Mouse (Mus musculus) forebrain, embryonic 16.5 days (tissue): Measurements from ENCODE around the gene Nelfa. TPM values are rescaled to one million over a fixed set of nuclear protein-coding genes. Genes with fewer than 3 reads are reported as not detected.

Source experiments
- ATAC-seq: fragments of 200-750 bp; cut with Nextera tagmentation; 2 replicates; pipeline ENCODE4 v1.8.0; 2017; ENCODE audit warnings: mild to moderate bottlenecking, moderate library complexity
- H3K27ac ChIP-seq: fragments of 300-500 bp; sonication (generic); 2 replicates; pipeline ENCODE4 v1.5.1; 2014; ENCODE audit warnings: low read length, control low read depth
- H3K27me3 ChIP-seq: fragments of 300-500 bp; sonication (generic); replicated peaks from 2 replicates; pipeline ENCODE4 v1.6.1; 2014; ENCODE audit warnings: low read length; ENCODE audit not compliant: control insufficient read depth, insufficient read depth
- H3K36me3 ChIP-seq: fragments of 300-500 bp; sonication (generic); 2 replicates; pipeline ENCODE4 v1.6.1; 2014; ENCODE audit not compliant: control insufficient read depth, insufficient read depth
- H3K4me1 ChIP-seq: fragments of 300-500 bp; sonication (generic); replicated peaks from 2 replicates; pipeline ENCODE4 v1.6.1; 2014; ENCODE audit warnings: low read length; ENCODE audit not compliant: control insufficient read depth, insufficient read depth
- H3K4me2 ChIP-seq: fragments of 300-500 bp; sonication (generic); 2 replicates; pipeline ENCODE4 v1.6.1; 2014; ENCODE audit warnings: mild to moderate bottlenecking, low read length, control low read depth
- H3K4me3 ChIP-seq: fragments of 300-500 bp; sonication (generic); replicated peaks from 2 replicates; pipeline ENCODE4 v1.5.1; 2014; ENCODE audit warnings: mild to moderate bottlenecking, low read length, control low read depth
- H3K9ac ChIP-seq: fragments of 300-500 bp; sonication (generic); replicated peaks from 2 replicates; pipeline ENCODE4 v1.6.1; 2014; ENCODE audit warnings: low read depth, low read length, control low read depth
- H3K9me3 ChIP-seq: fragments of 300-500 bp; sonication (generic); 2 replicates; pipeline ENCODE4 v1.6.1; 2016; ENCODE audit warnings: low read length; ENCODE audit not compliant: control insufficient read depth
- WGBS: fragments of 180-500 bp; shearing (Covaris S2); extraction: QIAGEN DNeasy Blood & Tissue Kit; methylation state at CpG from one replicate; pipeline ENCODE4 v1.1.7; 2014; 5-methylcytosine and 5-hydroxymethylcytosine counted together
- polyA plus RNA-seq: library from polyadenylated mRNA; unstranded; fragments of >200 nt; fragmentation: Nextera tagmentation; extraction: Ambion mirVana; gene quantifications from 2 replicates; pipeline ENCODE4 v1.2.1, GENCODE M21; 2015

The Nelfa gene
- polyA plus RNA-seq, 1 experiment from 2014 or later, result 45.3 TPM

DNA sequence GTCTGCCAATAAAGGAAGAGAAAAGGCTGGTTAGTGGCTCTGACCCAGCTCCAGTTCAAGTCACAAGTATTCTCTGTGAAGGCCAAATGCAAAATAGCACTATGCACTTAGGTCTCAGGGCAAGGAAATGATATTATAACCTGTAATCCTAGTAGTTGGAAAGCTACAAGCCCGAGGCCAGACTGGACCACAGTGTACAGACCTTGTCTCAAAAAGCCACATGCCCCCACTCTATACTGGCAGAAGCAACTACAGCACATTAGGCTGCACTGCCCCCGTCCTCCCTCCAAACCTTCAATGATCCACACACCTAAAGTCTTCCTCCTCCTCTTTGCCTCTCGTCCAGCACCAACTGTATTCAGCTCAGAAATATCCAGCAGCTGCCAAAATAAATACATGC lies 34.9 kb downstream of the Nelfa start:
- 89% methylated on average over 3 of the region's 3 CpGs for WGBS
- Histone ChIP-seq H3K27ac (no peak overlapping the region), H3K36me3 (peaks cover 42% of the 10 kb centered on the region), H3K9ac (no peak overlapping the region), H3K4me3 (no peak overlapping the region), H3K27me3 (no peaks in the 10 kb centered on the region), H3K4me2 (no peak overlapping the region), H3K9me3 (no peaks in the 10 kb centered on the region), H3K4me1 (no peaks in the 10 kb centered on the region)
- no peak for ATAC-seq

DNA sequence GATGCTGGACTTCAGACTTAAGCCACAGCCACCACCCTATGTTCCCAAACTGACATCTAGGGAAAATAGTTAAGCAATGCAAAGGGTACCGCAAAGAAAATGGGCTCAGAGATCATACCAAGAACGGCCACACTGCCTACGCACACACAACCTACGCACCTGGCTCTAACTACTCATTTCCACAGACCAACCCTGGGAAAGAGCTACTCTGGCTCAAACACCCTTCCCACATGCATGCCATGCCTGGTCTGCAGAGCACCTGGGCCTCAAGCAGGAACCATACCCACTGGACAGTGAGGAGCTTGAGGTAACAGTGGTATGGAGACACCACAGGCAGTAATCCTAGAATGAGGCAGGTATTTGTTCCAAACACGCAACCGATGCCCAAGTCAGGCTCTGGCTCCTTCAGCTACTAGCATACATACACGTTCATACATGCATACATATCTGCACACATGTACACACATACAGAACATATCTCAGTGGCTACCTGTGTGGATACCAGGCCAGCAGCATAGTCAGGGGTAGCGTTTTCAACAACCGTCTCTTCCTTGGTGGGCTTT lies 35.4 kb downstream of the Nelfa start:
- Histone ChIP-seq H3K4me1 (no peaks in the 10 kb centered on the region), H3K27ac (no peak overlapping the region), H3K9ac (no peak overlapping the region), H3K9me3 (no peaks in the 10 kb centered on the region), H3K36me3 (peaks cover 43% of the 10 kb centered on the region), H3K4me3 (no peak overlapping the region), H3K4me2 (no peak overlapping the region), H3K27me3 (no peaks in the 10 kb centered on the region)
- WGBS, result 97% methylated on average over 9 of the region's 9 CpGs
- no peak for ATAC-seq

DNA sequence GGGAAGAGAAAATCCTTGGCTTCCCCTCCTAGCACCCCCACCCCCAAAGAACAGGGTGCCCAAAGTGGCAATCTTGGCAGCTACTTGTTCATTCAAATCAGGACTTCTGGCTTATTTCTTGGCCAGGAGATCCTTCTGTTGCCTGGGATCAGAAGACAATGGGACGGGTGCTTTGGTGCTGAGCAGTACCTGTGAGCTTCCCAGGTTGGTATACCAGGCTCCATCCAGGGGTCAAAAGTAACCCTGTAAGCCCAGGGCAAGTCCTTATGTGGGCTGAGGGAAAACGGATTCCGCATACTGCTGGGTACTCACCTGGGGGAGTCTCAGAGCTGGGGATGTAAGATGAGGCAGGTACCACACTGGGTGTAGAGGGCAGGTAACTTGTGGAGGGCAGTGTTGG lies 36.1 kb downstream of the Nelfa start:
- H3K4me2 ChIP-seq, result no peak overlapping the region
- no peak overlapping the region for H3K9ac ChIP-seq
- H3K4me3 ChIP-seq, result no peak overlapping the region
- H3K9me3 ChIP-seq, result no peaks in the 10 kb centered on the region
- no peaks in the 10 kb centered on the region for H3K27me3 ChIP-seq
- H3K27ac ChIP-seq, result no peak overlapping the region
- 89% methylated on average over 3 of the region's 3 CpGs for WGBS
- no peak for ATAC-seq
- no peaks in the 10 kb centered on the region for H3K4me1 ChIP-seq
- H3K36me3 ChIP-seq, result peaks cover 48% of the 10 kb centered on the region

DNA sequence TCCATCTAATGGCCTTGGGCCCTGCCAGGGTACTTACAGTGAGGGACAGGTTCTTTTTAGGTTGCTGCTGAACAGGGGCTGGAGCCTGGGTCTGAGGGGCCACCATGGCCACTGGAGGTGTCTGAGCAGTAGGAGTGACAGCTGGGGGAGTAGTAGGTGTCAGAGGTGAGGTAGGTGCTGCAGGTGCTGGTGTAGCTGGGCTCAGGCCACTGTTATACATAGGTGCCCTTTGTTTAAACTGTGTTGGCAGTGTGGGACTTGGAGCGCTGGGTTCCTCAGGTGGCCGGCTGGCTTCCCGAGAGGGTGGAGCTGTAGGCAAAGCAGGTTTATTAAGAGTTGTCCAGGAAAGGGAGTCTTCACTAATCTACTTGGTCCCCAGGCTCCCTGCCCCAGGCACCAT lies 37.0 kb downstream of the Nelfa start:
- no peak overlapping the region for H3K4me2 ChIP-seq
- ATAC-seq, result no peak
- no peak overlapping the region for H3K27ac ChIP-seq
- H3K9ac ChIP-seq, result no peak overlapping the region
- H3K36me3 ChIP-seq, result peaks cover 57% of the 10 kb centered on the region
- no peaks in the 10 kb centered on the region for H3K27me3 ChIP-seq
- H3K4me1 ChIP-seq, result no peaks in the 10 kb centered on the region
- no peak overlapping the region for H3K4me3 ChIP-seq
- no peaks in the 10 kb centered on the region for H3K9me3 ChIP-seq
- 88% methylated on average over 3 of the region's 3 CpGs for WGBS

DNA sequence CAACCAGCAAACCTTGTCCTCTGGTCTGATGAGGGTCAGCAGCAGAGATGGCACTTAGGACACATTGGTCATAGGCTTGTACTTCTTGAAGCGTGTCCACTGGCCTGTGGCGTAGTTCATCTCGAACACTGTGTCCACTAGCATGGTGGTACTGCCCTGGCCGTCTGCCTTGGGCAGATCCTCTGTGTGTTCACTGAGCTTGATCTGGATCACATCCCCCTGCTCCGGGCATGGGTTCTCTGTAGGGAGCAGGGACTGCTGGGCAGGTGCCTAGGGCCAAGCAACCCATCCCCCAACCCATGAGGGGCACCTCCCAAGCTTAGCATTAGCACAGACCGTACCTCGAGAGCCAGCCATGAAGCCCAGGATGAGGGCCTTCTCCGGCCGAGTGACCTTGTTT lies 37.5 kb downstream of the Nelfa start:
- 90% methylated on average over 9 of the region's 9 CpGs for WGBS

DNA sequence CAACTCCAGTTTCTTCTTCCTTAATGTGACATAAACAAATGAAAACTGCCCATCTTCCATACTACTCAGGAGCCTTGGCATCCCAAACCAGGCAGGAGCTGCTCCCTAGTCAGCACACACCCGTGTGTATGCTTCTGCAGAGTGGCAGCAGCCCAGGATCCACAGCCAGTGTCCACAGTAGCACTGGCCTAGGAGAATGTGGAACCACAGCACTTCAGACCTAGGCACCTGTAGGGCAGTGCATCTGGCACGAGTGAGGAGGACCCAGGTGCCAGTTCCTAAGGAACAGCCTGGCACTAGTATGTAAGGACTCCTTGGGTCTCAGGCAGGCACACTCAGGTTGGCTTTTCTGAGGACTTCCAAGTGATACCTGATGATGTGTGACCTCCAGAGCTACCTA lies 39.1 kb downstream of the Nelfa start:
- Histone ChIP-seq H3K27ac (no peak overlapping the region), H3K27me3 (no peaks in the 10 kb centered on the region), H3K36me3 (peaks cover 69% of the 10 kb centered on the region), H3K4me2 (no peak overlapping the region), H3K4me3 (no peak overlapping the region), H3K4me1 (no peaks in the 10 kb centered on the region), H3K9me3 (no peaks in the 10 kb centered on the region), H3K9ac (no peak overlapping the region)
- 74% methylated on average over 2 of the region's 2 CpGs for WGBS
- no peak for ATAC-seq

More for the DNA sequence above, 37.5 kb downstream of the Nelfa start:
- Histone ChIP-seq H3K4me3 (no peak overlapping the region), H3K4me1 (no peaks in the 10 kb centered on the region), H3K9me3 (no peaks in the 10 kb centered on the region), H3K27ac (no peak overlapping the region), H3K36me3 (peaks cover 62% of the 10 kb centered on the region), H3K4me2 (no peak overlapping the region), H3K27me3 (no peaks in the 10 kb centered on the region), H3K9ac (no peak overlapping the region)
- no peak for ATAC-seq

DNA sequence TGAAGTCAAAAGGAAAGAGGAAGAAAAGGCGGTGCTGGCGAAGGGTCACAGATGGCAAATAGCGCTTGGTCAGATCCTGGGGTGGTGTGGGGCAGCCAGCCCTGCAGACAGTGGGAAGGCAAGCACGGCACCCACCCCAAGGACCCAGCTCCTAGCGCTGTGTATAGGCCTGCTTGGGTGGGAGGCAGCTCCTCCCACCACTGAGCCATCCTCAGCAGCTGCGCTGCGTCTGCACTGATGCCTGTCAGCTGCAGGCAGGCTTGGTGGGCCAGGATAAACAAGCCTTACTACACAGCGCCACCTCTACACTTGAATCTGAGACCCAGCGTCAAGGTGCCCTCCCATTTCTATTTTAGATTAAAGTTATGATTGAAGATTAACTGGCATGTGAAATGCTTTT lies 41.1 kb downstream of the Nelfa start:
- H3K27ac ChIP-seq, result no peak overlapping the region
- WGBS, result 91% methylated on average over 9 of the region's 9 CpGs
- no peaks in the 10 kb centered on the region for H3K9me3 ChIP-seq
- H3K9ac ChIP-seq, result no peak overlapping the region
- no peaks in the 10 kb centered on the region for H3K27me3 ChIP-seq
- H3K4me1 ChIP-seq, result no peaks in the 10 kb centered on the region
- H3K4me3 ChIP-seq, result no peak overlapping the region
- peaks cover 71% of the 10 kb centered on the region for H3K36me3 ChIP-seq
- no peak overlapping the region for H3K4me2 ChIP-seq
- ATAC-seq, result no peak

DNA sequence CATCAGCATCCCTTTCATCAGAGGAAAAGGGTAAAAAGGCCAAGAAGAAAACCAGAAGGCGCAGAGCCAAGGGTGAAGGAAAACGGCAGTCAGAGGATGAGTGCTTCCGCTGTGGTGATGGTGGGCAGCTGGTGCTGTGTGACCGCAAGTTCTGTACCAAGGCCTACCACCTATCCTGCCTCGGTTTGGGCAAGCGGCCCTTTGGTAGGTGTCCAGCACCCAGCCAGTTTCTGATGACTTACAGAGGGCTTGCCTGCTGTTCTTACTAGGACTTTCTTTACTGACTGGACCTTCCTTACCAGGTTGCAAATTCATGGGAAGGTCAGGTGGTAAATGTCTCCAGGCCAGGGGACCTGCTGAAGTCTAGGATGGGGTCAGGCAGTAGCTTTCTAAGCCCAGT lies 42.8 kb downstream of the Nelfa start:
- no peaks in the 10 kb centered on the region for H3K27me3 ChIP-seq
- no peak for ATAC-seq
- H3K9me3 ChIP-seq, result no peaks in the 10 kb centered on the region
- H3K4me1 ChIP-seq, result no peaks in the 10 kb centered on the region
- peaks cover 68% of the 10 kb centered on the region for H3K36me3 ChIP-seq
- WGBS, result 91% methylated on average over 6 of the region's 6 CpGs
- no peak overlapping the region for H3K27ac ChIP-seq
- no peak overlapping the region for H3K9ac ChIP-seq
- no peak overlapping the region for H3K4me2 ChIP-seq
- no peak overlapping the region for H3K4me3 ChIP-seq

DNA sequence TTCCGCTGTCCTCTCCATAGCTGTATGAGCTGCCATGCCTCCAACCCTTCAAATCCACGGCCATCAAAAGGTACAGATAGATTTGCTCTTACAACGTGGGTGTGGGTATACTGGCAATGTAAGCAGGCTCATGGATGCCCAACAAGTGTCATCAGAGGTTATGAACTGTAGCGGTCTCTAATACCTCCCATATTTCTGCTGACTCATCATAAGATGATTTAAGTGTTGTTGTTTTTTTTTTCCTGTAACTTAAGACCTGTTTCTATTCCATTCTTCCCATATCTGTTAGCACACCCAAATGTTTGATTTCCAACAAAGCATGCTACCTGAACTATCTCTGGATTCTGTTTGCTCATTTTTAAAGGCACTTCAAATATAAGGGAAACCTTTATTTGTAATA lies 55.1 kb downstream of the Nelfa start:
- Histone ChIP-seq H3K9ac (no peak overlapping the region), H3K4me1 (no peaks in the 10 kb centered on the region), H3K27ac (no peak overlapping the region), H3K4me3 (no peak overlapping the region), H3K36me3 (peaks cover 45% of the 10 kb centered on the region), H3K4me2 (no peak overlapping the region), H3K27me3 (no peaks in the 10 kb centered on the region), H3K9me3 (no peaks in the 10 kb centered on the region)
- WGBS, result 93% methylated on average over 4 of the region's 4 CpGs
- ATAC-seq, result no peak

DNA sequence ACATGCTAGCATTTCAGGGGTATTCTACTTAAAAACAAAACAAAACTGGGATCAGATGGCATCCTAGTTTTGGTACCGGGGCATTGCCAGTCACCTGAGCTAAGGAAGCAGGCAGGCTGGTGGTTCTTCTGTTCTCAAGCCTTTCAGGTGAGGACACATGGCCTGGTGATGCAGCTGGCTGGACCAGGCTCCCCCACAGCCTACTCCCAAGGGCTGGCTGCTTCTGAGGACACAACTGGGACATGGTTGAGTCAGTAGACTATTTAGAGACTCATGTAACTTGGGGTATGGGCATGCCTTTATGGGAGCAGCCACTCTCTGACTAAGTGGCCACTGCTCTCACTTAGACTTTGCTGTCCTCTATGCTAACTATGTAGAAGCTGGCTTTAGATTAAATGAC lies 60.7 kb downstream of the Nelfa start:
- Histone ChIP-seq H3K27ac (no peak overlapping the region), H3K9me3 (no peaks in the 10 kb centered on the region), H3K9ac (no peak overlapping the region), H3K27me3 (no peaks in the 10 kb centered on the region), H3K4me1 (no peaks in the 10 kb centered on the region), H3K4me3 (no peak overlapping the region), H3K36me3 (peaks cover 23% of the 10 kb centered on the region), H3K4me2 (no peak overlapping the region)
- 100% methylated on average over 1 of the region's 1 CpGs for WGBS
- no peak for ATAC-seq
